Mouse (Mus musculus) CH12.LX (cell line): Measurements from ENCODE around the gene Phyhd1. TPM values are rescaled to one million over a fixed set of nuclear protein-coding genes. Genes with fewer than 3 reads are reported as not detected.

Experiments used
- DNase-seq: peaks from one replicate; pipeline ENCODE4 v3.0.0-alpha.2; 2013; ENCODE audit errors: extremely low read depth
- H3K27ac ChIP-seq: 2 replicates; pipeline ENCODE4 v1.5.1; 2012; ENCODE audit warnings: low read depth, mild to moderate bottlenecking, control low read depth, moderate library complexity; ENCODE audit not compliant: insufficient read depth
- H3K27me3 ChIP-seq: replicated peaks from 2 replicates; pipeline ENCODE3; 2012; ENCODE audit warnings: inconsistent platforms
- H3K36me3 ChIP-seq, 2 experiments: replicated peaks in 1 of 2; 2 replicates each; pipeline versions ENCODE3 to v1.6.1; 2012; ENCODE audit warnings: inconsistent platforms in 1 of 2, low read length in 1 of 2, mild to moderate bottlenecking in 1 of 2, mixed read lengths in 1 of 2, moderate library complexity in 1 of 2; ENCODE audit not compliant: control insufficient read depth in 1 of 2, insufficient read depth in 1 of 2
- H3K4me1 ChIP-seq, 2 experiments: 2 replicates each; pipeline ENCODE4 v1.6.1; 2012; ENCODE audit warnings: inconsistent platforms in 1 of 2, moderate library complexity in 1 of 2; ENCODE audit not compliant: insufficient read depth in 2 of 2, control insufficient read depth in 1 of 2
- H3K4me2 ChIP-seq: 2 replicates; pipeline ENCODE4 v1.6.1; 2012; ENCODE audit warnings: low read depth, mild to moderate bottlenecking, control low read depth; ENCODE audit not compliant: poor library complexity, insufficient read depth, severe bottlenecking
- H3K4me3 ChIP-seq, 3 experiments: fragments of 150-350 bp in 1 of 3; sonication (generic) in 1 of 3; replicated peaks in 1 of 3; 2 replicates each; pipeline versions ENCODE3 to v1.5.1; 2011 to 2012; ENCODE audit warnings: low read depth in 2 of 3, low read length in 2 of 3, mild to moderate bottlenecking in 2 of 3, moderate library complexity in 2 of 3, control low read depth in 1 of 3, improper control_type of control experiment in 1 of 3, inconsistent platforms in 1 of 3, mixed read lengths in 1 of 3; ENCODE audit not compliant: poor library complexity in 1 of 3
- H3K79me2 ChIP-seq: replicated peaks from 2 replicates; pipeline ENCODE4 v1.6.1; 2012; ENCODE audit warnings: mild to moderate bottlenecking, moderate library complexity; ENCODE audit not compliant: control insufficient read depth, poor library complexity, insufficient read depth, severe bottlenecking; ENCODE audit errors: extremely low read depth
- H3K9ac ChIP-seq: 2 replicates; pipeline ENCODE4 v1.6.1; 2012; ENCODE audit warnings: low read depth, mild to moderate bottlenecking, control low read depth, moderate library complexity; ENCODE audit not compliant: insufficient read depth
- H3K9me3 ChIP-seq: replicated peaks from 2 replicates; pipeline ENCODE3; 2012; ENCODE audit warnings: low read length, inconsistent platforms, mixed read lengths
- BHLHE40 ChIP-seq: IDR thresholded peaks from 2 replicates; pipeline ENCODE4 v1.6.1; 2011; ENCODE audit warnings: mild to moderate bottlenecking, low read depth, low read length, improper control_type of control experiment
- CHD1 ChIP-seq: IDR thresholded peaks from 2 replicates; pipeline ENCODE4 v1.6.1; 2012; ENCODE audit warnings: low read depth, low read length, improper control_type of control experiment, inconsistent platforms
- CHD2 ChIP-seq: IDR thresholded peaks from 2 replicates; pipeline ENCODE4 v1.6.1; 2011; ENCODE audit warnings: low read length, improper control_type of control experiment
- CTCF ChIP-seq, 2 experiments: IDR thresholded peaks in 1 of 2; conservative IDR thresholded peaks in 1 of 2; 2 replicates each; pipeline ENCODE4 v1.5.1; 2011 to 2012; ENCODE audit warnings: low read depth in 2 of 2, low read length in 2 of 2, improper control_type of control experiment in 1 of 2, inconsistent platforms in 1 of 2, mild to moderate bottlenecking in 1 of 2, moderate library complexity in 1 of 2
- E2F4 ChIP-seq: IDR thresholded peaks from 2 replicates; pipeline ENCODE4 v1.6.1; 2011; ENCODE audit warnings: low read depth, low read length, improper control_type of control experiment; ENCODE audit not compliant: insufficient replicate concordance
- ELF1 ChIP-seq: IDR thresholded peaks from 2 replicates; pipeline ENCODE4 v1.6.1; 2014; ENCODE audit warnings: low read depth, mild to moderate bottlenecking, inconsistent platforms, low read length, improper control_type of control experiment
- EP300 ChIP-seq: IDR thresholded peaks from 2 replicates; pipeline ENCODE4 v1.6.1; 2011; ENCODE audit warnings: low read length, improper control_type of control experiment
- ETS1 ChIP-seq: conservative IDR thresholded peaks from 2 replicates; pipeline ENCODE4 v1.6.1; 2012; ENCODE audit warnings: low read depth, mild to moderate bottlenecking, inconsistent platforms, low read length, improper control_type of control experiment, moderate library complexity
- GABPA ChIP-seq: IDR thresholded peaks from 2 replicates; pipeline ENCODE4 v1.6.1; 2012; ENCODE audit warnings: low read depth, low read length, improper control_type of control experiment, inconsistent platforms; ENCODE audit not compliant: insufficient replicate concordance
- HCFC1 ChIP-seq: IDR thresholded peaks from 2 replicates; pipeline ENCODE4 v1.6.1; 2012; ENCODE audit warnings: low read depth, mild to moderate bottlenecking, inconsistent platforms, low read length, improper control_type of control experiment
- IRF4 ChIP-seq: IDR thresholded peaks from 2 replicates; pipeline ENCODE4 v1.6.1; 2014; ENCODE audit warnings: low read depth, mild to moderate bottlenecking, inconsistent platforms, low read length, improper control_type of control experiment
- JUN ChIP-seq: IDR thresholded peaks from 2 replicates; pipeline ENCODE4 v1.6.1; 2011; ENCODE audit warnings: low read depth, mild to moderate bottlenecking, low read length, improper control_type of control experiment, moderate library complexity; ENCODE audit not compliant: insufficient read depth
- JUND ChIP-seq: conservative IDR thresholded peaks from 2 replicates; pipeline ENCODE4 v1.6.1; 2011; ENCODE audit warnings: low read depth, low read length, improper control_type of control experiment
- KAT2A ChIP-seq: IDR thresholded peaks from 2 replicates; pipeline ENCODE4 v1.6.1; 2012; ENCODE audit warnings: low read length, improper control_type of control experiment, inconsistent platforms; ENCODE audit not compliant: insufficient replicate concordance
- MAFK ChIP-seq: IDR thresholded peaks from 2 replicates; pipeline ENCODE4 v1.6.1; 2011; ENCODE audit warnings: low read length, improper control_type of control experiment; ENCODE audit not compliant: insufficient replicate concordance
- MAX ChIP-seq: IDR thresholded peaks from 2 replicates; pipeline ENCODE4 v1.6.1; 2011; ENCODE audit warnings: low read length, improper control_type of control experiment
- MAZ ChIP-seq: IDR thresholded peaks from 2 replicates; pipeline ENCODE4 v1.6.1; 2012; ENCODE audit warnings: low read depth, mild to moderate bottlenecking, inconsistent platforms, low read length, improper control_type of control experiment, moderate library complexity
- MEF2A ChIP-seq: IDR thresholded peaks from 2 replicates; pipeline ENCODE4 v1.6.1; 2014; ENCODE audit warnings: low read depth, mild to moderate bottlenecking, inconsistent platforms, low read length, improper control_type of control experiment, borderline replicate concordance
- MXI1 ChIP-seq: IDR thresholded peaks from 2 replicates; pipeline ENCODE4 v1.6.1; 2011; ENCODE audit warnings: mild to moderate bottlenecking, low read depth, low read length, improper control_type of control experiment
- MYC ChIP-seq: IDR thresholded peaks from 2 replicates; pipeline ENCODE4 v1.6.1; 2011; ENCODE audit warnings: low read depth, mild to moderate bottlenecking, improper control_type of control experiment, low read length
- NELFE ChIP-seq: IDR thresholded peaks from 2 replicates; pipeline ENCODE4 v1.6.1; 2011; ENCODE audit warnings: low read depth, low read length, improper control_type of control experiment
- NRF1 ChIP-seq: IDR thresholded peaks from 2 replicates; pipeline ENCODE4 v1.6.1; 2014; ENCODE audit warnings: low read depth, mild to moderate bottlenecking, inconsistent platforms, low read length, improper control_type of control experiment, moderate library complexity
- PAX5 ChIP-seq: IDR thresholded peaks from 2 replicates; pipeline ENCODE4 v1.6.1; 2012; ENCODE audit warnings: low read length, inconsistent platforms, mixed read lengths
- POLR2A ChIP-seq: IDR thresholded peaks from 2 replicates; pipeline ENCODE4 v1.6.1; 2011; ENCODE audit warnings: low read depth, mild to moderate bottlenecking, improper control_type of control experiment, low read length
- POLR2AphosphoS2 ChIP-seq: IDR thresholded peaks from 2 replicates; pipeline ENCODE4 v1.6.1; 2011; ENCODE audit warnings: low read depth, low read length, improper control_type of control experiment
- RAD21 ChIP-seq: IDR thresholded peaks from 2 replicates; pipeline ENCODE4 v1.6.1; 2011; ENCODE audit warnings: low read depth, mild to moderate bottlenecking, low read length, improper control_type of control experiment, moderate library complexity
- RCOR1 ChIP-seq: conservative IDR thresholded peaks from 2 replicates; pipeline ENCODE4 v1.6.1; 2012; ENCODE audit warnings: low read depth, mild to moderate bottlenecking, inconsistent platforms, low read length, improper control_type of control experiment
- SIN3A ChIP-seq: IDR thresholded peaks from 2 replicates; pipeline ENCODE4 v1.6.1; 2012; ENCODE audit warnings: low read length, improper control_type of control experiment, inconsistent platforms
- SMC3 ChIP-seq: IDR thresholded peaks from 2 replicates; pipeline ENCODE4 v1.6.1; 2011; ENCODE audit warnings: low read depth, low read length, improper control_type of control experiment
- TBP ChIP-seq: conservative IDR thresholded peaks from 2 replicates; pipeline ENCODE4 v1.6.1; 2011; ENCODE audit warnings: low read depth, low read length, improper control_type of control experiment
- TCF12 ChIP-seq: IDR thresholded peaks from 2 replicates; pipeline ENCODE4 v1.6.1; 2014; ENCODE audit warnings: low read depth, mild to moderate bottlenecking, inconsistent platforms, low read length, improper control_type of control experiment
- UBTF ChIP-seq: IDR thresholded peaks from 2 replicates; pipeline ENCODE4 v1.6.1; 2012; ENCODE audit warnings: low read depth, mild to moderate bottlenecking, inconsistent platforms, low read length, improper control_type of control experiment, moderate library complexity
- USF1 ChIP-seq: IDR thresholded peaks from 2 replicates; pipeline ENCODE4 v1.6.1; 2014; ENCODE audit warnings: low read depth, mild to moderate bottlenecking, inconsistent platforms, low read length, improper control_type of control experiment
- USF2 ChIP-seq: conservative IDR thresholded peaks from 2 replicates; pipeline ENCODE4 v1.6.1; 2011; ENCODE audit warnings: low read depth, low read length, improper control_type of control experiment
- ZC3H11A ChIP-seq: IDR thresholded peaks from 2 replicates; pipeline ENCODE4 v1.6.1; 2012; ENCODE audit warnings: low read depth, mild to moderate bottlenecking, inconsistent platforms, low read length, improper control_type of control experiment
- ZKSCAN1 ChIP-seq: IDR thresholded peaks from 2 replicates; pipeline ENCODE4 v1.6.1; 2012; ENCODE audit warnings: low read depth, inconsistent platforms, low read length, improper control_type of control experiment, borderline replicate concordance
- ZMIZ1 ChIP-seq: IDR thresholded peaks from 2 replicates; pipeline ENCODE4 v1.6.1; 2012; ENCODE audit warnings: low read depth, mild to moderate bottlenecking, inconsistent platforms, low read length, improper control_type of control experiment
- ZNF384 ChIP-seq: IDR thresholded peaks from 2 replicates; pipeline ENCODE4 v1.6.1; 2012; ENCODE audit warnings: low read depth, low read length, improper control_type of control experiment, inconsistent platforms
- dilution Hi-C: fragments of 300-500 bp; cut with MboI; formaldehyde crosslinking; loops from 2 replicates; pipeline ENCODE4 v1.14.3; 2020; ENCODE audit warnings: low sequenced_read_pairs; ENCODE audit not compliant: extremely low pct_unique_long_range_greater_than_20kb, extremely low pct_ligation_motif_present
- in situ Hi-C: fragments of 300-500 bp; cut with MboI; formaldehyde crosslinking; loops from 3 replicates; pipeline ENCODE4 v1.14.3; 2019; ENCODE audit warnings: low sequenced_read_pairs, low pct_ligation_motif_present, low pct_unique_long_range_greater_than_20kb, mixed read lengths
- polyA plus RNA-seq: library from polyadenylated mRNA; unstranded; fragments of >175 nt; gene quantifications from 2 replicates; pipeline ENCODE4 v1.2.1, GENCODE M21; 2012; ENCODE audit warnings: low read depth; ENCODE audit not compliant: insufficient read length
- total RNA-seq, 2 experiments: library from RNA; depleted of rRNA; stranded (reverse); fragments of 300-350 nt in 1 of 2; fragments of >200 nt in 1 of 2; gene quantifications; 2 replicates each; pipeline ENCODE4 v1.2.3; 2012 to 2014

The Phyhd1 gene
- total and polyA plus RNA-seq, 3 experiments, result 7.1 to 9.7 (median 8.9) TPM

DNA sequence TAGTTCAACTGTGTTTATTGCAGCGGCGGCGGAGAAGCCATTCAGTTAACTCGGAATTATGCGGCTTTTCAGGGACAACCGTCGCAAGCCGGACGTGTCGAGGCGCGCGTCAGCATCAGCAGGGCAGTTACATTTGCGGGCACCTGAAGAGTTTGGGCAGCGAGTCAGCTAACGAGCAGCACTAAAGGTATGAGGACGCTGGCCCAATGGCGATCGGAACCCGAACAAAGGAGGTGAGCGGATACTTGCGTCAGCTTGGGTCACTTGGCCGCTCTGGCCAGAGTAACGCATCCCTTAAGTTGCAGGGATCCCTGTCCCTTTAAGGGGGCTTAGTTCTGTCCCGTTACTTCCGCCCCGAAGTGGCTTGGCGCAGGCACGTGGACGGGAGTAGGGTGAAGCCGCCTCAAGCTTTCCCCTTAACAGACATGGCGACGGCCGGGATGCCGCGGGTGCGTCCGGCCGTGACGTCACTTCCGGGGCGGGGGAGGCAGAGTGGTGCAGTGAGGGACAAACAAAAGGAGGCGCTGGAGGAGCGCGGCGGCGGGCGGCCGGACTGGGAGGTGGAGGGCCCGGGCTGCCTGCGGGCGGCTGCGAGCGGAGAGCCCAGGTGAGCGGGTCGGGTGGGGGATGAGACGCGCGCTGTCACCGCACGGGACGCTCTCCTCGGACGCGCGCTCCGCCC is 28.7 kb upstream of the Phyhd1 start, which contains the start of gene Lrrc8a:
Gene Lrrc8a, plus strand, starts transcription at position 517 of the 682 bp plus-strand sequence.
- peak; percentile 98 for DNase-seq
- Histone ChIP-seq H3K4me1 (peaks cover 5 to 29% of the 10 kb centered on the region in 2 experiments; a peak in 3 of 4 replicates), H3K36me3 (peaks cover 9 to 26% of the 10 kb centered on the region in 2 experiments), H3K27ac (peak within 1 kb of the TSS; percentile 71), H3K9me3 (no peaks in the 10 kb centered on the region), H3K9ac (peak within 1 kb of the TSS; percentile 90), H3K79me2 (no peaks in the 10 kb centered on the region), H3K27me3 (no peaks in the 10 kb centered on the region), H3K4me3 (peak within 1 kb of the TSS; percentile 80 to 84 (median 82)), H3K4me2 (peak within 1 kb of the TSS; percentile 95)
- TF ChIP-seq IRF4, result peak; percentile 70
- TF ChIP-seq E2F4, result no peak
- peak; percentile 88; the same call in 1 of the 2 replicates for TF ChIP-seq KAT2A
- peak; percentile 62 for TF ChIP-seq TCF12
- peak; percentile 81 for TF ChIP-seq USF2
- no peak for TF ChIP-seq EP300
- TF ChIP-seq NRF1, result peak; percentile 79
- peak; percentile 90 for TF ChIP-seq USF1
- no peak for TF ChIP-seq ZKSCAN1
- peak; percentile 48 for TF ChIP-seq ETS1
- TF ChIP-seq GABPA, result peak; percentile 21; the same call in 1 of the 2 replicates
- peak; percentile 99 for TF ChIP-seq SIN3A
- TF ChIP-seq MYC, result peak; percentile 96
- peak in 1 of 2 experiments; percentile 59; a peak in 2 of 4 replicates for TF ChIP-seq CTCF (conservative IDR thresholded peaks at IDR 0.05 in 1 of 2, IDR thresholded peaks at IDR 0.05 in 1 of 2; ENCODE audit: low read depth in 2 of 2, low read length in 2 of 2)
- TF ChIP-seq UBTF, result 0 out of 2 replicates have a peak, but pooled peaks have one; percentile 79
- TF ChIP-seq ELF1, result peak; percentile 98
- peak; percentile 92 for TF ChIP-seq BHLHE40
- peak; percentile 97 for TF ChIP-seq HCFC1
- peak; percentile 50 for TF ChIP-seq RAD21
- peak; percentile 97 for TF ChIP-seq MAX
- TF ChIP-seq TBP, result no peak; the same call in 1 of the 2 replicates
- no peak; the same call in 1 of the 2 replicates for TF ChIP-seq CHD1
- peak; percentile 51; the same call in 1 of the 2 replicates for TF ChIP-seq JUN
- TF ChIP-seq ZMIZ1, result peak; percentile 45; the same call in 1 of the 2 replicates
- TF ChIP-seq MAFK, result no peak
- TF ChIP-seq NELFE, result peak; percentile 72
- peak; percentile 93 for TF ChIP-seq MXI1
- no peak for TF ChIP-seq ZC3H11A
- TF ChIP-seq MAZ, result peak; percentile 71
- TF ChIP-seq POLR2A, result peak; percentile 72; the same call in 1 of the 2 replicates
- peak; percentile 44 for TF ChIP-seq SMC3
- TF ChIP-seq ZNF384, result no peak
- TF ChIP-seq JUND, result peak; percentile 35; the same call in 1 of the 2 replicates
- peak; percentile 40; the same call in 1 of the 2 replicates for TF ChIP-seq CHD2
- TF ChIP-seq POLR2AphosphoS2, result no peak; the same call in 1 of the 2 replicates
- TF ChIP-seq PAX5, result no peak
- no peak for TF ChIP-seq RCOR1
- peak; percentile 44 for TF ChIP-seq MEF2A
- dilution Hi-C loops, result no loop called here
- in situ Hi-C loops, result no loop called here
